Mouse (Mus musculus): Measurements from ENCODE around the gene Notch2. TPM values are rescaled to one million over a fixed set of nuclear protein-coding genes. Genes with fewer than 3 reads are reported as not detected.

The Notch2 gene
- polyA plus RNA-seq, 1 experiment = 5.2 TPM

DNA sequence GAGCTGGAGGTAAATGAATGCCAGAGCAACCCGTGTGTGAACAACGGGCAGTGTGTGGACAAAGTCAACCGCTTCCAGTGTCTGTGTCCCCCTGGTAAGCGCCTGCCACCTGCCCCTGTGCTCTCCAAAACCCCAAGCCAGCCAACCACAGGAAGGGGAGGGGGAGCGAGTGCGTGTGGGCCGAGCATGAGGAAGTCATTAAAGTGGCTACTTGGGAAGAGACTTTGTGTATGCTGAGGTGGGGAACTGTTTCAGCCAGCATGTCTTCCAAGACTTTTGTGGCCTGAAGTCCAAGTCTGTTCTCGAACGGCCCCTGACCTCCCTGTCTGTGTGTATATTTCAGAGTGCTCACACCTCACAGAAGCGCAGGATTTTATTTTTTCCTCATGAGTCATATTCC, 88.2 kb downstream of the Notch2 start:
- no peak overlapping the region for H3K4me3 ChIP-seq (ENCODE audit: control insufficient read depth, low read depth, low read length)

DNA sequence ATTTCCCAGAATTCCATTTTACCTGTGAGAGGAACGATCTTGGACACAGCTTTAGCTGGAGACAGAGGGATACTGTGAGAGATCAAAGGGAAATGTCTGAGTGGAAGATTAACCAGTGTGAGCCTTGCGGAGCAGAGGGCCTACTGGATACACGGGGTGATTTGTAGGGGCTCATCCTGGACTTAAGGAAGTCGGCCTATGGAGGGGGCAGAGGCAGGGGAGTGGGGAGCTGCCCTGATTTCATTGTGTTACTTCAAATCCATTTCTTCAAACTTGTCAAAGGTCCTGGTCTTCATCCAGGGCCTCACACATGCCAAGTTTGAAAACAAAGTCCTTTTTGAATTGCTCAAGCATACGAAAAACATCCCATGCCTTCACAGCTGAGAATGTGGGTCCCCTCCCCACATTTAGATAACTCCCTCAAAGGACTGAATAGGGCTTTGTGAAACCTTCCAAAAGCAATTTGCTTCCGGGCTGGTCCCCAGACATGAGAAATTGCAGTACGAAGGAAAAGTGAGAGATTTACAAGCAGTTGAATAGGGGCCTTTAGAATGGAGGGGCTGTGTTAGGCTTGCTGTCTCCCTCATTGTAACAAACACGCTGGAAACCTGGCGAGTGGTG, 91.6 kb downstream of the Notch2 start:
- H3K4me3 ChIP-seq (ENCODE audit: control insufficient read depth, low read depth, low read length) = no peak overlapping the region
- H3K4me1 ChIP-seq (ENCODE audit: control insufficient read depth, insufficient read depth, low read length) = no peaks in the 10 kb centered on the region
- TF ChIP-seq CTCF (IDR thresholded peaks at IDR 0.05; ENCODE audit: control insufficient read depth, insufficient read depth, insufficient replicate concordance, low read depth, low read length) (no peak), POLR2A (IDR thresholded peaks at IDR 0.05; ENCODE audit: control insufficient read depth, low read depth, low read length) (no peak)
- no peak overlapping the region for H3K27ac ChIP-seq (ENCODE audit: control insufficient read depth, insufficient read depth, low read depth, low read length)
- H3K36me3 ChIP-seq (ENCODE audit: control insufficient read depth, insufficient read depth, low read length) = no peaks in the 10 kb centered on the region
- no peaks in the 10 kb centered on the region for H3K27me3 ChIP-seq (ENCODE audit: control insufficient read depth, insufficient read depth, low read length)

More for the DNA sequence above, 88.2 kb downstream of the Notch2 start:
- Histone ChIP-seq H3K4me1 (ENCODE audit: control insufficient read depth, insufficient read depth, low read length) (no peaks in the 10 kb centered on the region; the same call in 1 of the 2 replicates), H3K36me3 (ENCODE audit: control insufficient read depth, insufficient read depth, low read length) (no peaks in the 10 kb centered on the region), H3K27ac (ENCODE audit: control insufficient read depth, insufficient read depth, low read depth, low read length) (no peak overlapping the region), H3K27me3 (ENCODE audit: control insufficient read depth, insufficient read depth, low read length) (no peaks in the 10 kb centered on the region)
- TF ChIP-seq POLR2A (IDR thresholded peaks at IDR 0.05; ENCODE audit: control insufficient read depth, low read depth, low read length) (no peak), CTCF (IDR thresholded peaks at IDR 0.05; ENCODE audit: control insufficient read depth, insufficient read depth, insufficient replicate concordance, low read depth, low read length) (no peak)

DNA sequence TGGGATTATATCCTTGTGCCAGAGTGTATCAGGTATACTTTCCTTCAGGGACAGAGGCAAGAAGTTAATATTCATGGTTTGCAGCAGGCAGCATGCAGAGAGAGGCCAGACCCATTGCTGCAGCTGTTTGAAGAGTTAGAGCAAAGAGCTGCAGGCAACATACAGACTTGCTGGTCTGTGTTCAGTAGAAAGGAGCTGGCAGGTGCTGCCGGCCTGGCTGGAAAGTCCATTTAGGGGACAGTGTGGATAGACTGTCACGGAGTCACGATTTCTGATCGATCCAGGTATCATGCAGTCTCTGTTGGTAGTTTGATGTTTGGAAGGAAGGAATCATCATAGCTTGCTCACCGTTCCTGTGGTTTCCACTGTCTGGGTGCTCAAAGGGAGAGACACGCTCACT, 92.2 kb downstream of the Notch2 start:
- Histone ChIP-seq H3K27me3 (ENCODE audit: control insufficient read depth, insufficient read depth, low read length) (no peaks in the 10 kb centered on the region), H3K4me1 (ENCODE audit: control insufficient read depth, insufficient read depth, low read length) (no peaks in the 10 kb centered on the region), H3K27ac (ENCODE audit: control insufficient read depth, insufficient read depth, low read depth, low read length) (no peak overlapping the region), H3K36me3 (ENCODE audit: control insufficient read depth, insufficient read depth, low read length) (no peaks in the 10 kb centered on the region), H3K4me3 (ENCODE audit: control insufficient read depth, low read depth, low read length) (no peak overlapping the region)
- TF ChIP-seq CTCF (IDR thresholded peaks at IDR 0.05; ENCODE audit: control insufficient read depth, insufficient read depth, insufficient replicate concordance, low read depth, low read length) = no peak
- no peak for TF ChIP-seq POLR2A (IDR thresholded peaks at IDR 0.05; ENCODE audit: control insufficient read depth, low read depth, low read length)

DNA sequence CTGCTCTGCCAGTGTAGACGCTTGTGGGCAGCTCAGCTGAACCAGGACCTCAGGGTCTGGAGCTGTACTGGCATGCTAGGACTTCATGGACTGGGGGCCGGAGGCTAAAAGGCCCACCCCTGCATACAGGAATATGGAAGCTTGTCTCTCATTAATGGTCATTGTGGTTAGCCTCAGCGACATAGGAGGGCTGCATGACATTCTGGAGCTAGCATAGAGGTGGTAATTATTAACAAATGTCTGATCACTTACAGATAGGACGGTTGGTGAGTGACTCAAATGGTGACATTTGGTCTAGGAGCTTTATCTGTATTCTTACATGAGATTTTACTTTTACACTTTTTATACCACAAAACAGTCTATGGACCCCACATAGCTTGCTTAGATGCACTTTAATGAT, 92.8 kb downstream of the Notch2 start:
- H3K36me3 ChIP-seq (ENCODE audit: control insufficient read depth, insufficient read depth, low read length) = no peaks in the 10 kb centered on the region

DNA sequence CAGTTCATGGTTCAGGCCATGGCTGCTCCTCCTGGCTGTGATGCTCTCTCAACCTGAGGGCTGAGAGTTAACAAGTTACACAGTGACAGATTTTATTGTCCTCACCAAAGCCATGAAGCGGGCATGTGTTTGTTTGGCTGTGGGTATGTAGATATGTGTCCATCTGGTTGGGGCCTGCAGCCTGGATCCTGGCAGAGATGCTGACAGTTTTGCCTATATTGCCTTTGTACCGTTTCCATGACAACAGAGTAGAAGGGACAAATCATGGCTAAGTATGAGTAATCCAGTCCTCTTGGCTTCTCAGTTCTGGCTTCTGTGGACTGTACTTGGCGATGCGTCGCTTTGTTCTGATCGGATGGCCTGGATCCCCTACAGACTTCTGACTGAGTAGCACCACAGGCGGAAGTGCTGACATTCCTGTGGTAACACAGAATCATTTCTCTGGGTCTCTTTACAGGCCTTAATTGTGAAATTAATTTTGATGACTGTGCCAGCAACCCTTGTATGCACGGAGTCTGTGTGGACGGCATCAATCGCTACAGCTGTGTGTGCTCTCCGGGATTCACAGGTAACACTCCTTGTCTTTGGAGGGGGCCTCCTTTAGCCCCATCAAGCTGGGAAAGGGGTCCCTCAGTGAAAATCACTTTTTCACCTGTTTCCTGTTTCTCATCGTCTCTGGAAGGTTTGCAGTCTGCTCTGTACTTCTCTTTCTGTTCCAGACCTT, 93.4 kb downstream of the Notch2 start:
- Histone ChIP-seq H3K27ac (ENCODE audit: control insufficient read depth, insufficient read depth, low read depth, low read length) (no peak overlapping the region), H3K36me3 (ENCODE audit: control insufficient read depth, insufficient read depth, low read length) (no peaks in the 10 kb centered on the region), H3K4me1 (ENCODE audit: control insufficient read depth, insufficient read depth, low read length) (no peaks in the 10 kb centered on the region), H3K27me3 (ENCODE audit: control insufficient read depth, insufficient read depth, low read length) (no peaks in the 10 kb centered on the region), H3K4me3 (ENCODE audit: control insufficient read depth, low read depth, low read length) (no peak overlapping the region)
- TF ChIP-seq POLR2A (IDR thresholded peaks at IDR 0.05; ENCODE audit: control insufficient read depth, low read depth, low read length) = no peak
- no peak for TF ChIP-seq CTCF (IDR thresholded peaks at IDR 0.05; ENCODE audit: control insufficient read depth, insufficient read depth, insufficient replicate concordance, low read depth, low read length)

More for the DNA sequence above, 92.8 kb downstream of the Notch2 start:
- Histone ChIP-seq H3K27me3 (ENCODE audit: control insufficient read depth, insufficient read depth, low read length) (no peaks in the 10 kb centered on the region), H3K4me3 (ENCODE audit: control insufficient read depth, low read depth, low read length) (no peak overlapping the region), H3K4me1 (ENCODE audit: control insufficient read depth, insufficient read depth, low read length) (no peaks in the 10 kb centered on the region), H3K27ac (ENCODE audit: control insufficient read depth, insufficient read depth, low read depth, low read length) (no peak overlapping the region)
- TF ChIP-seq CTCF (IDR thresholded peaks at IDR 0.05; ENCODE audit: control insufficient read depth, insufficient read depth, insufficient replicate concordance, low read depth, low read length) (no peak), POLR2A (IDR thresholded peaks at IDR 0.05; ENCODE audit: control insufficient read depth, low read depth, low read length) (no peak)

DNA sequence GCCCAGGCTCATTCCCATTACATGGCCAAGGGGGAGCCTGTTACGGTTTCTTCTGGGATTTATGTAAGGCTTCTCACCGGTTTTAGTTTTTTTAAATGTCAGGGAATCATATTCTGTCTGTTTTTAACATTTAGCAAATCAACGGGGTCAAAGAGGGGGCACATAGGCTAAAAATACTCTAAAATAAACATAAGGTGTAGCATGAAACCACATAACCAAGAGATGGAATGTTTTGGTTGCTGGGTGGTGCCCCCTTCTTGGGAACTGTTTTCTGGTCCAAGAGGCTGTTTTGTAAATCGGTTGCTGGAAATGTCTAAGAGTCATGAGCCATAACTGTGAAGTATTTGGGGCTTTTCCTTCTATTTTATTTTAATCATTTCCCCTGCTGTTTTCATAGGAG, 95.1 kb downstream of the Notch2 start:
- H3K27ac ChIP-seq (ENCODE audit: control insufficient read depth, insufficient read depth, low read depth, low read length) = no peak overlapping the region
- no peak overlapping the region for H3K4me3 ChIP-seq (ENCODE audit: control insufficient read depth, low read depth, low read length)
- no peaks in the 10 kb centered on the region for H3K27me3 ChIP-seq (ENCODE audit: control insufficient read depth, insufficient read depth, low read length)
- TF ChIP-seq CTCF (IDR thresholded peaks at IDR 0.05; ENCODE audit: control insufficient read depth, insufficient read depth, insufficient replicate concordance, low read depth, low read length) (no peak), POLR2A (IDR thresholded peaks at IDR 0.05; ENCODE audit: control insufficient read depth, low read depth, low read length) (no peak)
- H3K4me1 ChIP-seq (ENCODE audit: control insufficient read depth, insufficient read depth, low read length) = no peaks in the 10 kb centered on the region
- H3K36me3 ChIP-seq (ENCODE audit: control insufficient read depth, insufficient read depth, low read length) = no peaks in the 10 kb centered on the region

DNA sequence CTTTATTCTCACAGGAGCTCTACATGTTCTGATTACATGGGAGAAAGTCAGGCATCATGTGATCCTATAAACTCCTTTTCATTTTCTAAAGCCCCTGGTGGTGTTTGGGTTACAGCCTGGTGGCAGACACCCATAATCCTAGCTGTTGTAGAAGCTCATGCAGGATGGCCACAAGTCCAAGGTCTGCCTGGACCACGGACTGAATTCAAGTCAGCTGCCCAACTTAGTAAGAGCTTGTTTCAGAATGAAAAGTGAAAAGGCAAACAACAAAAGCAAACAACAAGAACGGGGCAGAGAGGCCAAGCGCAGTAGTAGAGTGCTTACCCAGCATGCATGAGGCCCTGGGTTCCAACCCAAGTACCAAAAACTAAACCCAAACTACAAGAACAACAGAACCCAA, 95.5 kb downstream of the Notch2 start:
- TF ChIP-seq CTCF (IDR thresholded peaks at IDR 0.05; ENCODE audit: control insufficient read depth, insufficient read depth, insufficient replicate concordance, low read depth, low read length) (no peak), POLR2A (IDR thresholded peaks at IDR 0.05; ENCODE audit: control insufficient read depth, low read depth, low read length) (no peak)
- Histone ChIP-seq H3K36me3 (ENCODE audit: control insufficient read depth, insufficient read depth, low read length) (no peaks in the 10 kb centered on the region), H3K4me1 (ENCODE audit: control insufficient read depth, insufficient read depth, low read length) (no peaks in the 10 kb centered on the region), H3K4me3 (ENCODE audit: control insufficient read depth, low read depth, low read length) (no peak overlapping the region), H3K27ac (ENCODE audit: control insufficient read depth, insufficient read depth, low read depth, low read length) (no peak overlapping the region), H3K27me3 (ENCODE audit: control insufficient read depth, insufficient read depth, low read length) (no peaks in the 10 kb centered on the region)

Measured in testis, adult 2 months (tissue).